Mouse (Mus musculus): ENCODE measurements around the gene Nkapl.
"Not testable (repeated sequence)": the region's sequence is repeated elsewhere in the genome, so short reads cannot be mapped to it uniquely, and the experiment has no call there.

Nkapl gene

DNA sequence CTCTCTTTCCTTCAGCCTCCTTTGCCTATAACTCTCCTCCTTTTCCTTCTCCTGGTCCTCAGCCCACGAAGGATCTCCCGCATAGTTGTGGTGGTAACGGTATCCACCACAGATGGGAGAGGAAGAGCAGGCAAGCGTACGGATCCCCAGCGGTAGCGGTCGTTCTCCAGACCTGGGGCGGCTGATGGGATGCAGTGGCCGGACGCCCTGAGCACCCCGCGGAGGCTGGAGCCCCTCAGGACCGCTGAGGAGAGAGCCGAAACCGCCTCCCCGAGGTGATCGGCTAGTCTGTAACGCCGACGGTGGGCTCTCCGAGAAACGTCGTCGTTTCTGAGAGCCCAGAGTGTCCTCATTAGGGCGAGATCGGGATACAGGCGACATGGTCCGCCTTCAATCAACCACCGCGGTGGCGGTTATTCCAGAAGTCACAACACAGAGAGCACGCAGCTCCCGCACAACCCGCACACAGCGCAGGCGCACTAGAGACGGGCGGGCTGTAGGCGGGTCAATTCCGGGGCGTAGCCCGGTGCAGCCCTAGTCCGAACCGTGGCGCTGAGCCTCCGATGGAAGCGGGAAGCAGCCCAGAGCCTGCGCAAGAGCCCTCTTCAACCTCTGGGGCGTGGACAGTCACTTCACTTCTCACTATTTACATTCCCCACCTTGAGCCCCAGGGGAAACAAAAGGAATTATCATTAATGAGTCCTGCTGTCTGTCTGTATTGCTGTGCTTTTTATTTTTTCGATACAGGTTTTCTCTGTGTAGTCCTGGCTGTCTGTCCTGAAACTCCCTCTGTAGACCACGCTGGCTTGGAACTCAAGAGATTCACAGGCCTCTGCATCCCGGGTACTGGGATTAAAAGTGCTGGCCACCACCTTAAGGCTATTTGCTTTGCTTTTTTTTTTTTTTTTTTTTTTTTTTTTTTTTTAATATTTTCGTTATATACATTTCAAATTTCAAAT, at the start of gene Nkapl:
Gene Nkapl (minus strand): TSS at position 449 of the 959 bp plus-strand sequence.
- DNase-seq (ENCODE audit: low spot score) = peak; percentile 92

GRCm38 (mm10) chr13:21506221-21506649, 37.9 kb upstream of the Nkapl start:
- peak; percentile 88 for DNase-seq (ENCODE audit: low spot score)

DNA sequence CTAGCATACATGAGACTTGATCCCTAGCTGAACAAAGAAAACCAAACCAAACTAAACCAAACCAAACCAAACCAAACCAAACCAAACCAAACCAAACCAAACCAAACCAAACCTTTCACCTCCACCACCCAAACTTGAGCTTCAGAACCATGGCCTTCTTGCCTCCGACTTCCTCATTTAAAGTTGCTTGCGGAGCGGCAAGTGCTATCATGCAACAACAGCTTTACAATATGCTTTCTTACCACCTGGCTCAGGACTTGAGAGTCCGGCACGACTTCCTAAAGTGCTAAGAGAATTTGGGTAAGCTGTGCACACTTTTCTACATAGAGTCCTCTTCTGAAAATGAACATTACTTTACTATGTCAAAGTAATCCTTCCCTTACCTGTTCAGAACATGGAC, 34.0 kb upstream of the Nkapl start:
- no peak for DNase-seq (ENCODE audit: low spot score)

- DNase-seq (ENCODE audit: low spot score) = not testable (repeated sequence)
Measured at GRCm38 (mm10) chr13:21501182-21501581, 32.9 kb upstream of the Nkapl start, which contains the start of gene Gm11273. TSS of gene Gm11273 (minus strand) at chr13:21501418.

DNA sequence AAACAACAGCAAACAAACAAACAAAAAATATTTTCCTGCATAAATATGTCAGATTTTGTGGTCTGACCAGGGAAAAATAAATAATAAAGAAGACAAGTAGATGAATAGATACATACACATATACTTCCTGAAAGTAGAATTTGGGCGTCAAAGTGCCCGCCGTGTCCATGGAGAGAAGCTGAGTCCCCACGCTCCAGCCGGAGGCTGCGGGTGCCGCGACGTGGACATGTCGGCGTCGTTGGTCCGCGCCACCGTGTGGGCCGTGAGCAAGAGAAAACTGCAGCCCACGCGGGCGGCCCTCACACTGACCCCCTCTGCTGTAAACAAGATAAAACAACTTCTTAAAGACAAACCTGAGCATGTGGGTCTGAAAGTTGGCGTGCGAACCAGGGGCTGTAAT, 26.8 kb upstream of the Nkapl start, which contains the start of gene AK157302:
Gene AK157302 (plus strand): TSS at position 144 of the 400 bp plus-strand sequence.
- no peak for DNase-seq (ENCODE audit: low spot score)

GRCm38 (mm10) chr13:21492847-21493246, 24.5 kb upstream of the Nkapl start:
- no peak for DNase-seq (ENCODE audit: low spot score)

DNA sequence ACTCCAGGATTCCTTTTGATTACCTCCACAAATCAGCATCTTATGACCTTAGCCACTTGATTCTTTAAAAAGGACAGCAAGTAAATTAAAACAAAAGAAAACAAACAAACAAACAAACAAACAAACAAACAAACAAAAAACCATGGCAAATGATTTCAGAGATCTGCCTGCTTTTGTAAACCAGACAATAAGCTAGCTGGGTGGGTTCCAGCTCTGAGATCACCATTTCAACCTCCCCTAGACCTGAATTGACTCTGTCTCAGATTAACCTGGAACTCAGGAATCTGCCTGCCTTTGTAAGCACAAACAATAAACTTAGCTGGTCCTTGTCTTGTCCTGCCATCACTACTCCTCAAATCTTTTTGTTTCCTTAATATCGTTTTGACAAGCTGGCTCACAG, 18.6 kb upstream of the Nkapl start:
- no peak for DNase-seq (ENCODE audit: low spot score)

- not testable (repeated sequence) for DNase-seq (ENCODE audit: low spot score)
Measured at GRCm38 (mm10) chr13:21478759-21479670, 10.7 kb upstream of the Nkapl start, which contains the start of the genes Zkscan4 and Gm10065. TSS of gene Zkscan4 (plus strand) at chr13:21478907. TSS of gene Gm10065 (minus strand) at chr13:21479441.

- peak; percentile 49 for DNase-seq (ENCODE audit: low spot score)
Measured at GRCm38 (mm10) chr13:21472427-21472826, 4.1 kb upstream of the Nkapl start.

DNA sequence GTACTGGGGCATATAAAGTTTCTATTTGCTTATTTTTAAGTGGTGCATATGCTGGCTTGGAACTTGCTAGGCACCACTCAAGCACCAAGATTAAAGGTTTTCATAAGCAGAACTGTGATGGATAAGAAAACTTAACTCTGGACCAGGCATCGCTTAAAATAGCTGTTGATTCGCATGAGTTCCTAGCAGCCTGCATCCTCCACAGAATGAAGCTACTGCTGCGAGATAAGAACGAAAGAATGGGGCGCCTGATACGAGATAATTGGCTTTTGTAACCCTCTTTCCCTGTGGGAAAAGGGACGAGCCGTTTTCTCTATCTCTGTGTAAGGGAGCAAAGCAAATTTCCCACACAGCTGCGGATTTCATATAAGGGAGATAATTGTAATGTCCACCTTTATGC, 788 bp upstream of the Nkapl start:
- no peak for DNase-seq (ENCODE audit: low spot score)

DNA sequence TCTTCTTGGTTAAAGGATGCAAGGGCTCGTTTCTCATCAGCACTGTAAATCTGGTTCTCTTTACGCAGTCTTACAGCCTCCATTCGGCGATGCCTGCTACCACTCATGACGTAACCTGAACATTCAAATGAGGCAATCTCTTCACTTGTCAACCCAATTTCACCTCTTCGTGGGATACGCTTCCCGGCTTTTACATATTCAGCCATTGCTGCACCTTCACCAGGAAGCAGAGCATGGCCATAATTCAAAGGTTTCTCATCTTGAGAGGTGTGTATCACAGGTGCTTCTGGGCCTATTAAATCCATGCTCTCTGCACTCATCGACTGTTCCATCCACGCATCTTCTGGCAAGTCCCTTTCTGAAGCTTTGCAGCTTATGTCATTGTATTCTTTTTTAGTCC, 973 bp downstream of the Nkapl start:
- no peak for DNase-seq (ENCODE audit: low spot score)

GRCm38 (mm10) chr13:21462516-21462915, 5.8 kb downstream of the Nkapl start:
- DNase-seq (ENCODE audit: low spot score) = not testable (repeated sequence)

DNA sequence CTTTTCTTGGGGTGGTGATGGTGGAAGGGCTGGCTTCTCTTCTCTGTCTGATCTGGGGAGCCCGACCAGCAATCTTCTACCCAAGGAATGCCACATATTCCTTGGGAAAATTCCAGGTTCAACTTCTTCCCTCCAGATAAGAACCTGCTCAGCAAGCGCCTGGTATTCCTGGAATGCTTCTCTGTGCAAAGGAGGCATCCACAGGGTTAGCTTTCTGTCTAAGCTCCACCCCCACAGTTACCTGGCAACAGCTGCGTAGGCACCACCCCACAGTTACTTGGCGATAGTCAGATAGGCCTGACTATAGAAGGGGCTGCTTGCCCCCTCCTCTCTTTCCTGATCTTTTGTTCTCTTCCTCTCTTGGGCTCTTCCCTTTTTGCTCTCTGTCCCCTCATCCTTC, 12.0 kb downstream of the Nkapl start:
- DNase-seq (ENCODE audit: low spot score) = no peak

DNA sequence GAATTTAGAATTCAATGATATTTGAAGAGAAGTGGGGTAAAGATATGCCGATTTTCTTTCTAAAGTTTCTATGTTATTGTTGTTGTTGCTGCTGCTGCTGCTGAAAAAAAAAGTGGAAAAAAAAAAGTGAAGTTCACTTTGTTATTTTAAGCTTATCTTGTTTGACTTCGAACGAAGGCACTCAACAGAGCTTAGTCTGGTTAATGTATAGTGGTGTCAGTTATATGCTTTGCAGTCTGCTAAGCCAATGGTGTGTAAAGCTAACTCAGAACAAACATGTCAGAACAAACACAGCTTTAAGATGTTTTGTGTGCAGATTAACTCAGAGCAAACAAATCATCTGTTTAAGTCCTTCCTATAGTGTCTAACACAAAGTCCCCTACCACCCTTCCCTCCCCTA, 14.2 kb downstream of the Nkapl start:
- no peak for DNase-seq (ENCODE audit: low spot score)

DNA sequence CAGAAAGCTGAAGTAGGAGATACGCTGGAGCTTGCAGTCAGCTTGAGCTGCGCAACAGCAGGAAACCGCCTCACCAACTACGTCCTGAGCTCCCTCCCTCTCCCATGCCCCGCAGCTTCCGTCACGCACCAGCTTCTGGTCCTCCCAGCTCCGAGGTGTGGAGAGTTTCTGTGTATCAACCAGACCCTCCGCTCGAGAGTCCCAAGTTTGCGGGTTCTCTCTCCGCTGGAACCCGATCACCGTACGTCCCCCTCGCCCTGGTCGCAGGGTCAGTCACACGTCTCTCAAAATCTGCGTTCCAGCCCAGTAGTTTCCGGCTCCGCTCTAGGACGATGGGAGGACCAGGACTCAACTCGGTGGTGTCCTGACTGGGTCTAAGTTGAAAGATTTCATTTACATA, 14.9 kb downstream of the Nkapl start, which contains the start of gene Zscan26:
Gene Zscan26 (minus strand): TSS at position 282 of the 400 bp plus-strand sequence.
- peak; percentile 71 for DNase-seq (ENCODE audit: low spot score)

DNA sequence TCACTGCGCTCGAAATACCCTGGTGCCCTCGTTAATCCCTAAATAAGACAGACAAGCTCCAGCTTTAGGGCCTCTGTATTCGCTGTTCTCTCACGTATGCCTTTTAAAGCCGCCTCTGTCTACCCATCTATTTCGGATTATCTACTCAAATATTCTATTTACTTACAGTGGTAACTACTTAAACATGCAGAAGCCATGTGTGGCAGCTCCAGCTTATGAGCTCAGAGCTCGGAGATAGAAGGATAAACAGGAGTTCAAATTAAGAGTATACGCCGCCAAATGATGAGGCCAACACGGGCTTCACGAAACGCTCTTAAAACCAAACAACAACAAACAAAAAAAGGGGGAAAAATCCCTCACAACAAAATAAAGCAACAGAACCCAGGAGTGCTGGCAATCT, 15.3 kb downstream of the Nkapl start:
- no peak for DNase-seq (ENCODE audit: low spot score)

- DNase-seq (ENCODE audit: low spot score) = no peak
Measured at GRCm38 (mm10) chr13:21447856-21448614, 20.3 kb downstream of the Nkapl start.

DNA sequence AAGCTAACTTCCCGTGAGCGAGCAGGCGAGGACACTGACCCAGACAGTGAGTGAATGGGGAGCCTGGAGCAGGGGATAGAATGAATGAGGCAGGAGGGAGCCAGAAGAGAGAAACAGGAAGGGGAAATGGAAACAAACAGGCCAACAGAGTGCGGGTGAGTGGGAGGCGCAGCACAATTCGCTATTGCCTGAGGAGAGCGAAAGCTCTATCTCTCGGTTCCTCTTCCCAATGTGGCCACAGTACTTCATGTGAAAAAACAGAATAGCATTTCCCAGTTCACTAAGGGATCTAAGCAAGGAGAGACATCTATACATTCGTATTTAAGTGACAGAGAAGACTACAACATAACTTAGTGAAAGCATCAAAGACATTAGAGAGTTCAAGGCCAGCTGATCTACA, 21.5 kb downstream of the Nkapl start:
- DNase-seq (ENCODE audit: low spot score) = no peak

DNA sequence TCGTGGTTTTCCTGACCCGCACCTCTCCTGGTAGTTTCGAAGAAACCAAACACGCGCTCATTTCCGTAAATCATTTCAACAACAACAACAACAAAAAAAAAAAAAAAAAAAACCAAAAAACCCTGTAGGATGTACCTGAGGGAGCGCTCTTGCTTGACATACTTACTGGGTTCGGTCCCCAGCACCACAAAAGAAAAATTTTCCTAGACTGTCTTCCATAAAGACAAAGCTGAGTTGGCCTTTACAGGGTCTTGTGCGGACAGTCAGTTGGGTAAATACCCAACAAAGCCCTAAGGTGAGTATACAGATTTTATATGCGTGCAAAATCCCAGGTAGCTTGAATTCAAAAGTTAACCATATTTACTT, 27.1 kb downstream of the Nkapl start:
- DNase-seq (ENCODE audit: low spot score) = no peak

DNA sequence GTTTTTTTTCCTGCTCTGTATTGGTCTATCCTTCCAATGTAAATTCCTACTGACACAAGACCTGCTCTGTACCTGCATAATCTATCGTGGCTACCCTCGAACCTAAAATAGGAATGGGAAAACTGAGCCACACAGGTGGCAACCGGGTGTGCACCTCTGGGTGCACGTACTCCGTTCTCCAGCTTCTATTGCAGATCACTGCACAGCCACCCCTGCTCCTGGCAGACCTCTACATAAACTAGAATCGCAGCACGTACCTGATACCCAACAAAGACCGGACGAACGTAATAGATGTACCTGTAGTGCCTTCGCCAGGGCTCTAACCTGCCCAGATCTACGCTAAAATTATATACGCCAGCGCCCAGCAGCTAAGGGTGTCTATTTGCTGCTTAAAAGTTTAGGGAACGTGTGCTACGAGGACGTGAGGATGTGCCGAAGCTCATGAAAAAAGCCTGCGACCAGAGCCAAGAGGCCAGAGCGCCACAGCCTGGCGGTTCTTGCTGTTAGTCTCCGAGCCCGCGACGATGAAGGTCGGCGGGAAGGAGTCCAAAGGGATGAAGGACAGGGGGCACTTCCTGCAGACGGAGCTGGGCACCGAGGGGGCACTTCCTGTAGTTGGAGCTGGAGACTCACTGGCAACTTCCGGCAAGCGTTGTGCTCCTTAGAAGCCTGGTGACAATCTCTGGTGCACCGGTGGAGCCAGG, 27.7 kb downstream of the Nkapl start, which contains the start of gene Pgbd1:
Gene Pgbd1 (minus strand): TSS at position 556 of the 704 bp plus-strand sequence.
- DNase-seq (ENCODE audit: low spot score) = peak; percentile 72

DNA sequence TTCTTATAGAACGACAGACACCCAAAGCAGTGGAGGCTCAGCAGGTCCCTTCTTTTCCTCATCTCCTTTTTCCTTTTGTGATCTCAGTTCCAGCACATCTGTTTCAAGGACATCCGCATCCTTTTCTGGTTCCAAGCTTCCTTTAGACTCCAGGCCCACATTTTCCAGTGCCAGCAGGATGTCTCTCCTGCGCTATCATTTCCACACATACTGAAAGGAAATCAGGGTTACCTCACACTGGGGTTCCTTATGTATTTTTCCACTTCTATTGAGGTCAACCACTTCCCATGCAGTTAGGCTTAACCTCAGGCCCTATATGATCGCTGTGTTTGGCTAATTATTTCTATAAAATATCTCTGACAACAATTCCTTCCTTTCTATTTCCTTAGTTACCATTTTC, 32.8 kb downstream of the Nkapl start:
- no peak for DNase-seq (ENCODE audit: low spot score)
